Mouse (Mus musculus) T-cell, adult 2 months (primary cell): ENCODE measurements around the gene Slc7a11.

Experiments used
- DNase-seq: peaks from one replicate; pipeline ENCODE4 v3.0.0; 2022; ENCODE audit warnings: low spot score

The Slc7a11 gene

DNA sequence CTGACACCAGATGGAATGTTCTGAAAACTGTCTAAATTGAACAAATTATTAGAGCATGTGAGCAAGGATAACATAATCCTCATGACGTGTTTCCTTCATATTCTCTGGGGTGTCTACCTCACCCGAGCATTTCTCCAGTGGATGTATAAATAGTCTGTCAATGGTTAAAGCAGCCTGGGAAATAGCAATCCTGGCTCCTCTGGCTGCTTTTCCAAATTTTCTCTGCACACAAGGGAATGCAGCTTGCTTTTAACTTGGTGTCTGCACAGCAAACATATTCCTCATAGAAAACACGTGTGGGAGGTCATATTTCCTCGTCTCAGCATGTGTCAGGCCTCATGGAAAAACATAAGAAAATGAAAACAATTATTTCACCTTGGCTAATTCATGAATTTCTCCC lies 586.6 kb downstream of the Slc7a11 start:
- no peak for DNase-seq

DNA sequence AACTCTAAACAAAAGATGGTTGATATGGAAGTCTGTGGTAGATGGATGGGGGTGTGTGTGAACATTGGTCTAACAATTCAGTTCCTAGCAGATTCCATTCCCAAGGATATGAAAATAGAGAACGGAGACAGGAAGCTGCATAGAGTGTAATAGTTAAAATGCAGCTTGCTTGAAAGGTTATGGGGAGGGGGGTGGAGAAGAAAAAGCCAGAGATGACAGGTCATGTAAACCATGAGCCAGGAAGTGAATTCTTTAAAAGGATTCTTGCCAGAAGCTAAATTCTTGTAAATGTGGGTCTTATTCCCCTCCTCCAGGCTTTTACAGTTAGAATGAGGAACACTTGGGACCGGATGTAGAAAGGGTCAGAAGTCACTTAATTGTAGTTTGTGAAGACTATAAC lies 589.1 kb downstream of the Slc7a11 start:
- no peak for DNase-seq

DNA sequence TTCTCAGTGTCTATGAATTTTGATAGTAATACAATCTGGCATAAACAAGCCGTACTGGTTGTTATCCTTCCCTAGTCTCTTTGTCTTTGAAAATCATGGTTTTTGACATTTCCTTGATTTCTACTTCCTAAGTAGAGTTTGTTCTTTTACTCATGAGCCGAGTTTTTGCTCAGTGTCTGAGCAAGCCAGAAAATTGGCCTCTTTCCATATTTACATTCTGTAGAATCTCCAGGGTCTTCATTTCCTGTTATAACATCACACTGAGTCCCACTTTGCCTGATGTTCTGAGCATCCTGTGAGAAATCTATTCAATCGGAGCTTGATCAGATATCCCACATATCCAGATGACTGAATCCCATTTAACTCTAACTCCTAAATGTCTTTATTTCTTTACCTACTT lies 600.4 kb downstream of the Slc7a11 start:
- DNase-seq, result no peak
